Mouse (Mus musculus) NIH3T3 (cell line): ENCODE measurements around the gene Atg5.
"Not testable (repeated sequence)": the region's sequence is repeated elsewhere in the genome, so short reads cannot be mapped to it uniquely, and the experiment has no call there.

Experiments
- DNase-seq: peaks from one replicate; pipeline ENCODE4 v3.0.0-alpha.2; 2012; ENCODE audit warnings: low read depth

Atg5 gene

GRCm38 (mm10) chr10:44315276-44315675, 47.1 kb downstream of the Atg5 start:
- DNase-seq: no peak

DNA sequence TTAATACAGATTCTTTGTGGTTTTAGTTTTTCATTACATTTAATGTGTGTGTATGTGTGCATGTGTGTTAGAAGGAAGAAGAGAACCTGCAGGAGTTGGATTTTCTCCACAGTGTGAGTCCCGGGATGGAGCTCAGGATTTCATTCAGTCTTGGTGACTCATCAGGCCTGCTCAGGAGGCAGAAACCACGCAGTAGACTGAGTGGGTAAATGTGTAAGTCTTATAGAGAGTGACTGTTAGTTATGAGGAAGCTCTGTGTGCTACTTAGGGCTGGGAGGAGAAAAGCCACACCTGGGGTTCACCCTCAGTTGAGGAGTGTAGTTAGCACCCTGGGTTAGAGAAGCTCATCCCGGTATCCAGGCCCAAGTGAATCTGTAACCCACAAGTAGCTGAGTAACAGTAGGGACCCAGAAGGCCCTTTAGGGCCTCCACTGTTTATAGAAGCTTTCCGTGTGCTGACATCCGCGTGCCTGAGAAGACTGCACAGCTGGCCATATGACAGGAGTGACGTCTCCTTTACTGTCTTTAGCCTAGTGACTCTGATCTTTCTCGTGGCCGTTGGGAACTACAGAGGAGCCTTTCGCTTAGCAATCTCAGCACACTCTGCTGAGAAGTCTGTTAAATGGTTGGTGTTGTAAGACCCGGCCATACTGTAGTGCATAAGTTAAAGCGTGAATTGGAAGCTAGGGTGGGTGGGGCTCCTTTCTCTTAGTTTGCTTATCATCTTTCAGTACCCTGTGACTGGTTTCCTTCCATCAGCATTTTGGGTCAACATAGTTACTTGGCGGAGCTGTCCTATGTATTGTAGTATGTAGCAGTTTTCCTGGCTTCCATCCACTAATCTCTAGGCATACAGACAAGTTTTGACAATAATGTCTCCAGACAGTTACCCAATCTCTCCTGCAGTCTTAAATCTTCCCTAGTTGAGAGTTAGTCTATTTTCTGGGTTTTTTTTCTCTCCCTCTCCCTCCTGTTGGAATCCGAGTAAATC, 48.4 kb downstream of the Atg5 start:
- peak; percentile 72 for DNase-seq

- no peak for DNase-seq
Measured at GRCm38 (mm10) chr10:44322166-44322565, 54.0 kb downstream of the Atg5 start.

DNA sequence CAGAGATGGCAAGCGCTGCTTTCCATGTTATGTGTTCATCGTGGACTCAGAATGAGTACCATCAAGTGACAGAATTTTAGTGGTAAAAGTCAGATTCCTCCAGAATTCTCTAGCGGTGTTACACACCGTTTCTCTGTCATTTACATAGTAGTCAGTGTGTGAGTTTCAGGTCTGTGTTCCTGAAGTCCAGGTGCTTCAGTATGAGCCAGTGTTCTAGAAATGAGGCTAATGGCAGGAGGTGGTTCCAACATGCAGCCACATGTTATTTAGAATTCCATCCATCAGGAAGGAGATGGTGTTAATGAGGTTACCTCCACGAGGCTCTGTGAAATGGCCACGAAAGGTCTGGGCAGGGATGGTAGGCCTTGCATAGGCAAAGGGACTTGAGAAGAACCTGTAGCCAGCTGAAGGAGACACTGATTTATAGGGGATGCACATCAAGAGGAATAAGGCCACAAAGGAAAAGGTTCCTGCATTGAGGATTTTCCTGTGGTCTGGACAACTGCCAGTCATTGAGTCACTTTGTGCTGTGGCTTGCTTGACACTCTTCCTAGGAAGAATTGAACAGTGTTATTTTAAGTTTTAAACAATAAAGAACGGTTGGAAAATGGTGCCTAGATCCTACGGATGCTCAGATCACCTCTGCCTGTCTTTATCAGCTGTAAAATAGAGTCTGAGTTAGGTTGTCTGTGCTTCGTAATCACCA, 55.1 kb downstream of the Atg5 start:
- DNase-seq: peak; percentile 63

- DNase-seq: no peak
Measured at GRCm38 (mm10) chr10:44323836-44324235, 55.7 kb downstream of the Atg5 start.

DNA sequence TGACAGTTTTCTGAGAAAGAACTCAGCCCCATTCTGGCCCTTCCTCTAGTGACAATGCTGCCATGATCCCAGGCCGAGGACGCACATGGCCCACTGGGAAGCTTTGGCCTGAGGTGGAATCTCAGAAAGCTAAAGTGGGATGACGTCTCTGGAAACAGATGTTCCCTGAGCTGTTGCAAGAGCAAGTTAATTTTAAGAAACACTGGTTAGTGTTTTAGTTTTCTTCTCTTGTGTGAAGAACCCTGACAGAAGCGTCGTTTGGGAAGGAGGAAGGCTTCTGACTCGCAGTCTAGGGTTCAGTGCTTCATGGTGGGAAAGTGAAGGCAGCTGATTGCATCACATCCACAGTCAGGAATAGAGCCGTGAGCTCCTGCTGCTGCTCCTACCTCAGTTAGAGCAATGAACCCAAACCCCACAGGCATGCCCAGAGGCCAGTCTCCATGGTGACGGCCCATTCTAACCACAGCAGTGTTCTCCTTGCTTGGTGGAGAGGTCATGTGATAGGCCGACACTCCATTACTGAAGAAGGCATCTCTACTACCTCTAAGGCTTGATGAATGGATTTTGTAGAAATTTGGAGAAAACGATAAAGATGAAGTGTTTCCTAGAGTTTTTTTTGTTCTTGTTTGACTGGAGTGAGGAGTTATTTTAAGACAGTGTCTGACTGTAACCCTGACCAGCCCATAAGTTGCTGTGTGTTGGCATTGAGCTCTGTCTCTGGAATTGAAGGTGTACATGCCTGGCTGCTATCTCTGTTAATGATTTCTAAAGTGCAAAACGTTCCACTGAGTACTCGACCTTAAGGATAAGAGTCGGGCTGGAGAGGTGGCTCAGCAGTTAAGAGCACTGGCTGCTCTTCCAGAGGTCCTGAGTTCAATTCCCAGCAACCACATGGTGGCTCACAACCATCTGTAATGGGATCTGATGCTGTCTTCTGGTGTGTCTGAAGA, 57.7 kb downstream of the Atg5 start:
- DNase-seq: peak; percentile 12

DNA sequence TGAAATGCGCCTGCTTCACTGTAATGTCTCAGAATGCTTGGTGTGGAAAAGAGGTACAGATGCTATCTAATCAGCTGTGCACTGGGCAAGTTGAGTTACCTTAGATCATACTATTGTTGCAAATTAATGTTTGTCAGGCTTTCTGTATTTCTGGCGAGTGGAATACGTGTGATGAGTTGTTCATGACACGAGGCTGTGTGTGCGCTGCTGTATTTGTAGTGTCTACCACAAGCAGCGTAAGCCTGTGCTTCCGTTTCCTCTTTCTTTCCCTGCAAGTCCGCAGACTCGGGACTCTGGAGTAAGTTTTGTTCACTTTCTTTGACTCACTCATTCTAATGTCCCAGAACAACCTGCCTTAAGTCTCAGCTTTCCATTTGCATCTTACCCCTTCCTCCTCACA, 58.9 kb downstream of the Atg5 start:
- no peak for DNase-seq

DNA sequence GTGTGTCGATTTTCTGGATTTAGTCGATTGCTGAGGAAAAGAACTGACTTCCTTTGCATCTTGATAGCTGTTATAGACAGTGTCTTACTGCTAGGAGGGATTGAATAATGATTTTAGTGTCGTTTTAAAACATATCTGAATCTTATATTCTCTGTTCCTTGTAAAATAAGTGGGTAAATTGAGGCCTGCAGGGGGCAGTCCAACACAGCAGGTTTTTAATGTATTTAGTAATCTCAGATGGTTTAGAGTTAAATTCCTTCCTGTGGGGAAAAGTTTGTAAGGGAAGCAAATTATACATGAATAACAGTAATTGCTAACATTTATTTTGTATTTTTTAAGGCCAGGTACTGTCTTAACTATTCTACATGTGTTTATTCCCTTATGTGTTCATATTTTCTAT, 60.2 kb downstream of the Atg5 start:
- peak; percentile 75 for DNase-seq

DNA sequence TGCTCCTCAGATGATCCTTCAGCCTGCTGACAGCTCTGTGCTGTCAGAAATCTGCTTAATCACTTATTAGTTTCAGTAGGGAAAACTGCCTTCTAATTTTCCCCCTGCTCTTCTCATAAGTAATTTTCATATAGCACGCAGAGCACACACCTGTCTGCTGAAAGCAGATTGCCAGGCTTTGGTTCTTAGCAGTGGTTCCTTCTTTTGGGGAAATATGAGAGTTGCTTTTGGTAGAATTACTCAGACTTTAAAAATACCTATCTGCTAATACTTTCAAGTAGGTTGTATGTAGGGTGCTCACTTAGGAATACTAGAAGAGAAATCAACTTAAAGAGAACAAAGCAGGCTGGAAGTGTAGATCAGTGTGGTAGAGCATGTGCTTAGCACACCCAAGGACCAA, 62.6 kb downstream of the Atg5 start:
- no peak for DNase-seq

GRCm38 (mm10) chr10:44331469-44331868, 63.3 kb downstream of the Atg5 start:
- DNase-seq: no peak

- DNase-seq: not testable (repeated sequence)
Measured at GRCm38 (mm10) chr10:44332656-44333055, 64.5 kb downstream of the Atg5 start.

DNA sequence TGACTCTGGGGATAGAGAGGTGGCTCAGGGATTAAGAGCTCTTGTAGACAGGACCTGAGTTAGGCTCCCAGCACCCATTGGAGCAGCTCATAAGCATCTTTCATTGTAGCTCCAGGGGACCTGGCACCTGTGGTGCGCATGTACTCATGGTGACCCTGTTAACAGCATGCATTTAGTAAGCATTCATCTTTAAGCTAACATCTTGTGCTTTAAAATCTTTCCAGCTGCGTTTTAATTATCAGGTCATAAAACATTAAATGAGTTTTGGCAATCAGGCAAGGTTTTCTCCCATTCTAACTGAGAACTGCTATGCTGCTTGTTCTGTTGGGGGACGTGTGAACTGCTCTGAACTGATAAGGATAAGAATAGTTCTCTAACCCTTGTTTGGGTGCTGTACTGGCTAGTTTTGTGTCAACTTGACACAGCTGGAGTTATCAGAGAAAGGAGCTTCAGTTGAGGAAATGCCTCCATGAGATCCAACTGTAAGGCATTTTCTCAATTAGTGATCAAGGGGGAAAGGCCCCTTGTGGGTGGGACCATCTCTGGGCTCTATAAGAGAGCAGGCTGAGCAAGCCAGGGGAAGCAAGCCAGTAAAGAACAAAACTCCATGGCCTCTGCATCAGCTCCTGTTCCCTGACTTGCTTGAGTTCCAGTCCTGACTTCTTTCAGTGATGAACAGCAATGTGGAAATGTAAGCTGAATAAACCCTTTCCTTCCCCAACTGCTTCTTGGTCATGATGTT, 68.7 kb downstream of the Atg5 start:
- DNase-seq: not testable (repeated sequence)

- no peak for DNase-seq
Measured at GRCm38 (mm10) chr10:44338571-44338970, 70.4 kb downstream of the Atg5 start.

DNA sequence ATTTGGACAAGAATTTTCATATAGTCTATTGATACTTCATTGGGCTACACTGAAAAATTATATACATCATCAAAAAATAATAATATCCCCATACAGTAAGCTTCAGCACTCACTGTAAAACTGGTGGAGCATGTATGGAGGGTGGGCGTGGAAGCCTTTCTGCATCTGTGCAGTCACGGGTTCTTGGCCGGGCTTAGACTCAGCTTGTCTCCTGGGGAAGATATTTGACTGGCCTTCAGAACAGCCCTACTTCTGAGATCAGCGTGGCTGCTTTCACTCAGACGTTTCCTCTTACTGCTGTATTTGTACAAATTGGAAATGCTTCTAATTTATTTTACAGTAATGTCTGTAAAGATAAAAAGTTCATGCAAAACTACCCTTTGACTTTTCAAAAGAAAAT, 71.2 kb downstream of the Atg5 start:
- DNase-seq: no peak

GRCm38 (mm10) chr10:44340928-44341327, 72.8 kb downstream of the Atg5 start:
- no peak for DNase-seq

DNA sequence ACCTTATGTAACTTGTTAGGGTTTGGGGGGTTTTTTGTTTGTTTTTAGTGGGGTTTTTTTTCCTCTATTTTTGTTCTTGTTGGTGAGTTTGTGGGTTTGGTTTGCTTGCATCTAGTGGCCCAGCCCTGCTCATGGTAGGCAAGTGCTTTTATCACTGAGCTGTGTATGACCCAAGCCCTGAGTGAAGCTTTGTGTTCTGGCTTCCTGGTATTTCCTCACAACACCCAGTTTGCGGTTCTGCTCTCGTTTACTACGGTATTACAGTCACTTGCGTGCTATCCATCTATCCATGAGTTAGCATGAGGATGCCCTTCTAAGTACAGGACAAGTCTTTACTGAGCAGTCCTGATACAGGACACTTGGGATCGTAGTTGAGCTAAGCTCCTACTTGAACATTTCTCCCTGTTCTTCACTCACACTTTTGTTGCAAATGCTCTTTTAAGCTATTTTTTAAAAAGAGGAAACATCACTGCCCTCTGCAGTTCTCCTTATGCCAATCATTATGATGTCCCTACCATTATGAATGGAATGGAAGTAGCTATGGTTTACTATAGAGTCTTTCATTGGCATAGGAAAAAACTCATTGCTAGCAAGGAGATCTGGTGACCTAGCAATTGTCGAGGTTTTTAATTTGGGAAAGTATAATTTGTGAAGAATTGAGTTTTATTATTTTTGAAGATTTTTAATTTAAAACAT, 73.8 kb downstream of the Atg5 start:
- no peak for DNase-seq

DNA sequence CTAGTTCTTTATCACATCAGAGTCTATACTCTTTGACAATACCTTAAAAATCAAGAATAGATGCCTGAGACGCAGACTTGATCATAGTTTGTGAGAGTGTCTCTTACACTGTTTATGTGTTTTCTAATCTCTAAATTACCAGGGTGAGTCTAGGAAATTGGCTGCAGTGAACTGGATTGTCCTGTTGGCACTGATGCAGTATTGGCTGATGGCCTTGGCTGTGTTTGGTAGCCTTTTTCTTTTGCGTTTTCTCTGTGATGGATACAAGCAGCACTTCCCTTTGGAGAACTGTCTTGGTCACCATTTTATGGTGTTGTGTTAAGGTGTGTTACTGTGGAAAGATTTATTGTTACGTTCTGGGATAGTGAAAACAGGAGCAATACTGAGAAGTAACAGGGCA, 75.2 kb downstream of the Atg5 start:
- no peak for DNase-seq

- no peak for DNase-seq
Measured at GRCm38 (mm10) chr10:44347549-44348172, 79.5 kb downstream of the Atg5 start.

DNA sequence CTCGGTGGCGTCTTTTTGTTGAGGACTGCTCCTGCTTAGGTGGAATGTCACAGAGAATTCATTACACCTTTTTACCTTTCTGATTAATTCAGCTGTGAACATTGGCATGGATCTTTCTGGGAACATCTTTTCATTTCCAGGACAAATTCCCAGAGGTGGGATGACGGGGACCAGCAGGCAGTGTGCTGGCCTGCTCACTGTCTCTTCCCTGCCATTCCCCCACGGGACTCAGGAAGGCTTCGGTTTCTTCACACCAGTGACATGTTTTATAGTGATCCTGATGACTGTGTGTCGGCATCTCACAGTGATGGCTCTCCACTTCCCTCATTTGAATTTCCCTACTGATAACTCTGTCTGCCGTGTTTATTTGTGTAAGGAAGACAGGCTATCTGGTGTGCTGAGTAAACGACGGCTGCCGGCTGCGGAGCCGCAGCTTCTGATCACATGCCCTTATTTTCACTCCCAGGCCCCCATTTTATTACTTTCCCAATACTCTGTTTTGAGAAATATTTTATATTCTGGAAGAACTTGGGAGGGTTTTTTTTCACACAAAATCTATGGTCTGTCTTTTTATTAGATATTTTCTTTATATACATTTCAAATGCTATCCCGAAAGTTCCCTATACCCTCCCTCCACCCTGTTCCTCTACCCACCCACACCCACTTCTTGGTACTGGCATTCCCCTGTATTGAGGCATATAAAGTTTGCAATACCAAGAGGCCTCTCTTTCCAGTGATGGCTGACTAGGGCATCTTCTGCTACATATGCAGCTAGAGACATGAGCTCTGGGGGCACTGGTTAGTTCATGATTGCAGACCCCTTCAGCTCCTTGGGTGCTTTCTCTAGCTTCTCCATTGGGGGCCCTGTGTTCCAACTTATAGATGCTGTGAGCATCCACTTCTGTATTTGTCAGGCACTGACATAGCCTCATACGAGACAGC, 80.6 kb downstream of the Atg5 start:
- DNase-seq: no peak
